Mouse (Mus musculus) CH12.LX (cell line): ENCODE results near the gene Pbrm1. TPM values are rescaled to one million over a fixed set of nuclear protein-coding genes. Genes with fewer than 3 reads are reported as not detected.

Experiments used
- DNase-seq: peaks from one replicate; pipeline ENCODE4 v3.0.0-alpha.2; 2013; ENCODE audit errors: extremely low read depth
- H3K27ac ChIP-seq: 2 replicates; pipeline ENCODE4 v1.5.1; 2012; ENCODE audit warnings: low read depth, mild to moderate bottlenecking, control low read depth, moderate library complexity; ENCODE audit not compliant: insufficient read depth
- H3K27me3 ChIP-seq: replicated peaks from 2 replicates; pipeline ENCODE3; 2012; ENCODE audit warnings: inconsistent platforms
- H3K36me3 ChIP-seq, 2 experiments: replicated peaks in 1 of 2; 2 replicates each; pipeline versions ENCODE3 to v1.6.1; 2012; ENCODE audit warnings: inconsistent platforms in 1 of 2, low read length in 1 of 2, mild to moderate bottlenecking in 1 of 2, mixed read lengths in 1 of 2, moderate library complexity in 1 of 2; ENCODE audit not compliant: control insufficient read depth in 1 of 2, insufficient read depth in 1 of 2
- H3K4me1 ChIP-seq, 2 experiments: 2 replicates each; pipeline ENCODE4 v1.6.1; 2012; ENCODE audit warnings: inconsistent platforms in 1 of 2, moderate library complexity in 1 of 2; ENCODE audit not compliant: insufficient read depth in 2 of 2, control insufficient read depth in 1 of 2
- H3K4me2 ChIP-seq: 2 replicates; pipeline ENCODE4 v1.6.1; 2012; ENCODE audit warnings: low read depth, mild to moderate bottlenecking, control low read depth; ENCODE audit not compliant: poor library complexity, insufficient read depth, severe bottlenecking
- H3K4me3 ChIP-seq, 3 experiments: fragments of 150-350 bp in 1 of 3; sonication (generic) in 1 of 3; replicated peaks in 1 of 3; 2 replicates each; pipeline versions ENCODE3 to v1.5.1; 2011 to 2012; ENCODE audit warnings: low read depth in 2 of 3, low read length in 2 of 3, mild to moderate bottlenecking in 2 of 3, moderate library complexity in 2 of 3, control low read depth in 1 of 3, improper control_type of control experiment in 1 of 3, inconsistent platforms in 1 of 3, mixed read lengths in 1 of 3; ENCODE audit not compliant: poor library complexity in 1 of 3
- H3K79me2 ChIP-seq: replicated peaks from 2 replicates; pipeline ENCODE4 v1.6.1; 2012; ENCODE audit warnings: mild to moderate bottlenecking, moderate library complexity; ENCODE audit not compliant: control insufficient read depth, poor library complexity, insufficient read depth, severe bottlenecking; ENCODE audit errors: extremely low read depth
- H3K9ac ChIP-seq: 2 replicates; pipeline ENCODE4 v1.6.1; 2012; ENCODE audit warnings: low read depth, mild to moderate bottlenecking, control low read depth, moderate library complexity; ENCODE audit not compliant: insufficient read depth
- H3K9me3 ChIP-seq: replicated peaks from 2 replicates; pipeline ENCODE3; 2012; ENCODE audit warnings: low read length, inconsistent platforms, mixed read lengths
- CHD1 ChIP-seq: IDR thresholded peaks from 2 replicates; pipeline ENCODE4 v1.6.1; 2012; ENCODE audit warnings: low read depth, low read length, improper control_type of control experiment, inconsistent platforms
- CTCF ChIP-seq, 2 experiments: IDR thresholded peaks in 1 of 2; conservative IDR thresholded peaks in 1 of 2; 2 replicates each; pipeline ENCODE4 v1.5.1; 2011 to 2012; ENCODE audit warnings: low read depth in 2 of 2, low read length in 2 of 2, improper control_type of control experiment in 1 of 2, inconsistent platforms in 1 of 2, mild to moderate bottlenecking in 1 of 2, moderate library complexity in 1 of 2
- ELF1 ChIP-seq: IDR thresholded peaks from 2 replicates; pipeline ENCODE4 v1.6.1; 2014; ENCODE audit warnings: low read depth, mild to moderate bottlenecking, inconsistent platforms, low read length, improper control_type of control experiment
- ETS1 ChIP-seq: conservative IDR thresholded peaks from 2 replicates; pipeline ENCODE4 v1.6.1; 2012; ENCODE audit warnings: low read depth, mild to moderate bottlenecking, inconsistent platforms, low read length, improper control_type of control experiment, moderate library complexity
- GABPA ChIP-seq: IDR thresholded peaks from 2 replicates; pipeline ENCODE4 v1.6.1; 2012; ENCODE audit warnings: low read depth, low read length, improper control_type of control experiment, inconsistent platforms; ENCODE audit not compliant: insufficient replicate concordance
- HCFC1 ChIP-seq: IDR thresholded peaks from 2 replicates; pipeline ENCODE4 v1.6.1; 2012; ENCODE audit warnings: low read depth, mild to moderate bottlenecking, inconsistent platforms, low read length, improper control_type of control experiment
- JUN ChIP-seq: IDR thresholded peaks from 2 replicates; pipeline ENCODE4 v1.6.1; 2011; ENCODE audit warnings: low read depth, mild to moderate bottlenecking, low read length, improper control_type of control experiment, moderate library complexity; ENCODE audit not compliant: insufficient read depth
- JUND ChIP-seq: conservative IDR thresholded peaks from 2 replicates; pipeline ENCODE4 v1.6.1; 2011; ENCODE audit warnings: low read depth, low read length, improper control_type of control experiment
- MAFK ChIP-seq: IDR thresholded peaks from 2 replicates; pipeline ENCODE4 v1.6.1; 2011; ENCODE audit warnings: low read length, improper control_type of control experiment; ENCODE audit not compliant: insufficient replicate concordance
- MAX ChIP-seq: IDR thresholded peaks from 2 replicates; pipeline ENCODE4 v1.6.1; 2011; ENCODE audit warnings: low read length, improper control_type of control experiment
- MAZ ChIP-seq: IDR thresholded peaks from 2 replicates; pipeline ENCODE4 v1.6.1; 2012; ENCODE audit warnings: low read depth, mild to moderate bottlenecking, inconsistent platforms, low read length, improper control_type of control experiment, moderate library complexity
- MXI1 ChIP-seq: IDR thresholded peaks from 2 replicates; pipeline ENCODE4 v1.6.1; 2011; ENCODE audit warnings: mild to moderate bottlenecking, low read depth, low read length, improper control_type of control experiment
- MYC ChIP-seq: IDR thresholded peaks from 2 replicates; pipeline ENCODE4 v1.6.1; 2011; ENCODE audit warnings: low read depth, mild to moderate bottlenecking, improper control_type of control experiment, low read length
- NELFE ChIP-seq: IDR thresholded peaks from 2 replicates; pipeline ENCODE4 v1.6.1; 2011; ENCODE audit warnings: low read depth, low read length, improper control_type of control experiment
- POLR2A ChIP-seq: IDR thresholded peaks from 2 replicates; pipeline ENCODE4 v1.6.1; 2011; ENCODE audit warnings: low read depth, mild to moderate bottlenecking, improper control_type of control experiment, low read length
- POLR2AphosphoS2 ChIP-seq: IDR thresholded peaks from 2 replicates; pipeline ENCODE4 v1.6.1; 2011; ENCODE audit warnings: low read depth, low read length, improper control_type of control experiment
- RCOR1 ChIP-seq: conservative IDR thresholded peaks from 2 replicates; pipeline ENCODE4 v1.6.1; 2012; ENCODE audit warnings: low read depth, mild to moderate bottlenecking, inconsistent platforms, low read length, improper control_type of control experiment
- SIN3A ChIP-seq: IDR thresholded peaks from 2 replicates; pipeline ENCODE4 v1.6.1; 2012; ENCODE audit warnings: low read length, improper control_type of control experiment, inconsistent platforms
- SMC3 ChIP-seq: IDR thresholded peaks from 2 replicates; pipeline ENCODE4 v1.6.1; 2011; ENCODE audit warnings: low read depth, low read length, improper control_type of control experiment
- ZC3H11A ChIP-seq: IDR thresholded peaks from 2 replicates; pipeline ENCODE4 v1.6.1; 2012; ENCODE audit warnings: low read depth, mild to moderate bottlenecking, inconsistent platforms, low read length, improper control_type of control experiment
- ZKSCAN1 ChIP-seq: IDR thresholded peaks from 2 replicates; pipeline ENCODE4 v1.6.1; 2012; ENCODE audit warnings: low read depth, inconsistent platforms, low read length, improper control_type of control experiment, borderline replicate concordance
- ZMIZ1 ChIP-seq: IDR thresholded peaks from 2 replicates; pipeline ENCODE4 v1.6.1; 2012; ENCODE audit warnings: low read depth, mild to moderate bottlenecking, inconsistent platforms, low read length, improper control_type of control experiment
- ZNF384 ChIP-seq: IDR thresholded peaks from 2 replicates; pipeline ENCODE4 v1.6.1; 2012; ENCODE audit warnings: low read depth, low read length, improper control_type of control experiment, inconsistent platforms
- dilution Hi-C: fragments of 300-500 bp; cut with MboI; formaldehyde crosslinking; loops from 2 replicates; pipeline ENCODE4 v1.14.3; 2020; ENCODE audit warnings: low sequenced_read_pairs; ENCODE audit not compliant: extremely low pct_unique_long_range_greater_than_20kb, extremely low pct_ligation_motif_present
- in situ Hi-C: fragments of 300-500 bp; cut with MboI; formaldehyde crosslinking; loops from 3 replicates; pipeline ENCODE4 v1.14.3; 2019; ENCODE audit warnings: low sequenced_read_pairs, low pct_ligation_motif_present, low pct_unique_long_range_greater_than_20kb, mixed read lengths
- polyA plus RNA-seq: library from polyadenylated mRNA; unstranded; fragments of >175 nt; gene quantifications from 2 replicates; pipeline ENCODE4 v1.2.1, GENCODE M21; 2012; ENCODE audit warnings: low read depth; ENCODE audit not compliant: insufficient read length
- total RNA-seq, 2 experiments: library from RNA; depleted of rRNA; stranded (reverse); fragments of 300-350 nt in 1 of 2; fragments of >200 nt in 1 of 2; gene quantifications; 2 replicates each; pipeline ENCODE4 v1.2.3; 2012 to 2014

Gene Pbrm1
- total and polyA plus RNA-seq, 3 experiments: 20.4 to 28.8 (median 22.6) TPM

GRCm38 (mm10) chr14:31114011-31114410 lies 95.1 kb downstream of the Pbrm1 start:
- in situ Hi-C loops (no loop called here), dilution Hi-C loops (no loop called here)
- no peak overlapping the region for H3K9ac ChIP-seq
- DNase-seq: no peak
- no peaks in the 10 kb centered on the region for H3K4me1 ChIP-seq
- H3K79me2 ChIP-seq: no peaks in the 10 kb centered on the region
- peaks cover 47 to 85% of the 10 kb centered on the region in 2 experiments for H3K36me3 ChIP-seq
- no peaks in the 10 kb centered on the region for H3K27me3 ChIP-seq
- H3K4me3 ChIP-seq: no peak overlapping the region
- TF ChIP-seq POLR2A (no peak), CTCF (conservative IDR thresholded peaks at IDR 0.05 in 1 of 2, IDR thresholded peaks at IDR 0.05 in 1 of 2; ENCODE audit: low read depth in 2 of 2, low read length in 2 of 2) (no peak), ZNF384 (no peak), SIN3A (no peak), MAX (no peak), ZKSCAN1 (no peak), ELF1 (no peak), JUND (no peak), RCOR1 (no peak), MAZ (no peak), HCFC1 (no peak), NELFE (no peak), POLR2AphosphoS2 (no peak)
- H3K27ac ChIP-seq: no peak overlapping the region
- no peaks in the 10 kb centered on the region for H3K9me3 ChIP-seq
- no peak overlapping the region for H3K4me2 ChIP-seq

DNA sequence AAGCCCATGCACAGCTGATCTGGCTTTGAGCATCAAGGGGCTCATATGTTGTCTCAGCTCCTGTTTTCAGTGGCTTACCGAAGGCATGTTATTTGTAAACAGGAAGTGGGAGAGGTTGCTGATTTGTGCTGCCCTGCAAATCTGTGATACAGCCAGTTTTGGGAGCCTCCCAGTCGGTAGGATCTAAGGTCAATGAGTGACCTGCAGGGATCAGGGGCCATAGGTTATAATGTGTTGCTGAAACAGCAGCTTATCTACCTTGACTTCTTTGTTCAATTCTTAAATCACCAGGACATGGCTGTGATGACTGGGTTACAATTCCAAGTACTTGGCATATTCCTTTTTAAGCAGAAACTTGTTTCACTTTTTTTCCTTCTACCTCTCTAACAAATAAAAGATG lies 96.6 kb downstream of the Pbrm1 start:
- DNase-seq: no peak
- Histone ChIP-seq H3K36me3 (peaks cover 42 to 81% of the 10 kb centered on the region in 2 experiments), H3K4me3 (no peak overlapping the region), H3K4me2 (no peak overlapping the region), H3K9me3 (no peaks in the 10 kb centered on the region), H3K9ac (no peak overlapping the region), H3K27ac (no peak overlapping the region), H3K4me1 (no peaks in the 10 kb centered on the region), H3K27me3 (no peaks in the 10 kb centered on the region), H3K79me2 (no peaks in the 10 kb centered on the region)
- TF ChIP-seq SMC3 (no peak), GABPA (no peak), CHD1 (no peak), ZC3H11A (no peak), ZMIZ1 (no peak), MXI1 (no peak), MAFK (no peak), RCOR1 (no peak), ELF1 (no peak), MYC (no peak), NELFE (no peak), ETS1 (no peak), JUN (no peak)
- dilution Hi-C loops (no loop called here), in situ Hi-C loops (no loop called here)
